Mouse (Mus musculus) megakaryocyte, embryonic 14.5 days (primary cell): ENCODE measurements around the gene Riok2.

Experiments
- FLI1 ChIP-seq: IDR thresholded peaks from 2 replicates; pipeline ENCODE4 v1.6.1; 2012; ENCODE audit warnings: low read length, inconsistent platforms, mixed read lengths
- GATA1 ChIP-seq: IDR thresholded peaks from 3 replicates; pipeline ENCODE4 v1.6.1; 2012; ENCODE audit warnings: mixed read lengths, low read length, inconsistent platforms, borderline replicate concordance

DNA sequence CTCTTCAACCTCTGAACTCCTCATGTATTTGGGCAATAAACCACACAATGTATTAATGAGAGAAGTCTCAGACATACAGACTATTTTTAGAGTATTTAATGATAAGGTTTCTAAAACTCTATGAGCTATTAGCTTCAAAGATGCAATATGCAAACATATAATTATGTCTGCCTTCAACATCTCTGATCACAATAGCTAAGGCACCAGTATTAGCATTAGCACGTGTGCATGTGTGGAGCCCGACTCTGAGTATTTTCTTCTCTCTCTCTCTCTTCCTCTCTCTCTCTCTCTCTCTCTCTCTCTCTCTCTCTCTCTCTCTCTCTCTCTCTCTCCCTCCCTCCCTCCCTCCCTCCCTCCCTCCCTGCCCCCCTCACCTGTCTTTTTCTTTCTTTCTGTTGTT, 37.3 kb downstream of the Riok2 start:
- no peak for TF ChIP-seq GATA1
- TF ChIP-seq FLI1 = no peak
